Mouse (Mus musculus): ENCODE measurements around the gene AI597479. TPM values are rescaled to one million over a fixed set of nuclear protein-coding genes. Genes with fewer than 3 reads are reported as not detected.

Gene AI597479
- 25.8 and 26.5 TPM in 2 replicates for polyA plus RNA-seq (2012; rRNA removed)

- Histone ChIP-seq H3K27ac (ENCODE audit: insufficient read depth, low read length) (peak within 1 kb of the TSS; percentile 95), H3K27me3 (ENCODE audit: control insufficient read depth, insufficient read depth, low read length) (no peaks in the 10 kb centered on the region), H3K4me3 (replicated peaks; ENCODE audit: insufficient read depth, low read depth, low read length) (peak within 1 kb of the TSS; percentile 90), H3K4me1 (ENCODE audit: control insufficient read depth, insufficient read depth, low read length) (no peaks in the 10 kb centered on the region; the same call in 1 of the 2 replicates)
- peak; percentile 91 to 97 for DNase-seq
- TF ChIP-seq POLR2A (IDR thresholded peaks at IDR 0.05; ENCODE audit: borderline replicate concordance, insufficient read depth, low read length) (peak; percentile 85), CTCF (IDR thresholded peaks at IDR 0.05; ENCODE audit: borderline replicate concordance, insufficient read depth, low read depth, low read length) (no peak)
- under 1% methylated on average over 56 of the region's 57 CpGs for WGBS
These were observed at the start of gene AI597479, which contains the start of gene Tgfbrap1 for GRCm38 (mm10) chr1:43098031-43098984. AI597479 (plus strand) TSS chr1:43098710. Tgfbrap1 (minus strand) TSS chr1:43098637.

DNA sequence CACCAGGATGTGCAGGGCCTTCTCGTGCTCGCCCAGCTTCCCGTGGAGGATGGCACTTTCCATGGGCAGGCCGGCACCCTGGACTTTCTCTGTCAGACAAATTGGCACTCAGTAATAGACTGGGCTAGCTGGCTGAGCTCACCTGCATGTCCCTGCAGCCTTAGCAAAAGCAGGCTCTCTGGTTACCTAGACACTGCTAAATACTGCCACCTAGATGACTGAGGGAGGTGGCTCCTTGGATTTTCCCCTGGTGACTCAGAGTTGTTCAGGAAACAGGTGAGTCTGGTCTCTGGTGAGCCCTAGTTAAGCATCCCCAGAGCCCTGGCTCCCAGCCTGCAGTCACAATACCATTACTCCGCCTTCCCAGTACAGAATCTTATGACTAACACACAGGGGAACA lies 46.6 kb upstream of the AI597479 start:
- TF ChIP-seq CTCF (IDR thresholded peaks at IDR 0.05; ENCODE audit: borderline replicate concordance, insufficient read depth, low read depth, low read length) (no peak), POLR2A (IDR thresholded peaks at IDR 0.05; ENCODE audit: borderline replicate concordance, insufficient read depth, low read length) (no peak)
- Histone ChIP-seq H3K4me1 (ENCODE audit: control insufficient read depth, insufficient read depth, low read length) (no peaks in the 10 kb centered on the region), H3K4me3 (replicated peaks; ENCODE audit: insufficient read depth, low read depth, low read length) (no peak overlapping the region), H3K27ac (ENCODE audit: insufficient read depth, low read length) (no peak overlapping the region), H3K27me3 (ENCODE audit: control insufficient read depth, insufficient read depth, low read length) (no peaks in the 10 kb centered on the region)
- WGBS: 84% methylated on average over 5 of the region's 5 CpGs
- DNase-seq: no peak

DNA sequence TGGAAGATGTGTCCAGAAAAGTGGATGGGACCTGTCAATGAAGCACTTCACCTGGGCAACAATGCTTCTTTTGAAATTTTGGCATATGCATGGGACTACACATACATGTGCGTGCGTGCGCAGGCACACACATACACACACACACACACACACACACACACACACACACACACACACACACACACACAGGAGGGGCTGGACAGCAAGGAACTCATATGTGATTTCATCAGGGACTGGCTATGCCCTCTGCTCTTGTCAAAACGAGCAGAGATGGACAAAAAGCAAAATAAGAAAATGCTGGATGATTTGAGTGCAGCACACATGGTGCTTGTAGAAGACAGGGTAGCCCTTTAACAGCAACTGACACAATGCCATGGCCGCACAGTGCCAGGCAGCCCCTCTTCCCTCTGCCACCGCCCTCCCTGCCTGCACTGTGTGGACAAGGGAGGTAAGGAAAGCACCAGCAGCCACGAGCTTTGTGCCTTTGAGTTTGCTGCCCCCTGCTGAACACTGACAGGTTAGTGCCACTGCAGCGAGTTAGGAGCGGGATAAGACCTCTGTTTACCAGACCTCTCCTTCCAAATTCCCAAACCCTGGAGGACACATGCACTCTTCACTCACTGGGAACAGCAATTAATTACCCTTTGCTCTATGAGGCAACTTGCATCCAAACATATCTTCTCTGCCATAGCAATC lies 32.7 kb upstream of the AI597479 start:
- no peak overlapping the region for H3K27ac ChIP-seq (ENCODE audit: insufficient read depth, low read length)
- H3K4me1 ChIP-seq (ENCODE audit: control insufficient read depth, insufficient read depth, low read length): no peaks in the 10 kb centered on the region
- peak; percentile 44 to 46 for DNase-seq
- TF ChIP-seq CTCF (IDR thresholded peaks at IDR 0.05; ENCODE audit: borderline replicate concordance, insufficient read depth, low read depth, low read length) (peak; percentile 79), POLR2A (IDR thresholded peaks at IDR 0.05; ENCODE audit: borderline replicate concordance, insufficient read depth, low read length) (no peak)
- H3K4me3 ChIP-seq (replicated peaks; ENCODE audit: insufficient read depth, low read depth, low read length): no peak overlapping the region
- no peaks in the 10 kb centered on the region for H3K27me3 ChIP-seq (ENCODE audit: control insufficient read depth, insufficient read depth, low read length)
- WGBS: 48% methylated on average over 9 of the region's 9 CpGs

GRCm38 (mm10) chr1:43066573-43066972 lies 31.9 kb upstream of the AI597479 start:
- Histone ChIP-seq H3K27me3 (ENCODE audit: control insufficient read depth, insufficient read depth, low read length) (no peaks in the 10 kb centered on the region), H3K27ac (ENCODE audit: insufficient read depth, low read length) (no peak overlapping the region), H3K4me1 (ENCODE audit: control insufficient read depth, insufficient read depth, low read length) (no peaks in the 10 kb centered on the region), H3K4me3 (replicated peaks; ENCODE audit: insufficient read depth, low read depth, low read length) (no peak overlapping the region)
- no peak for DNase-seq
- WGBS: 93% methylated on average over 8 of the region's 8 CpGs
- no peak for TF ChIP-seq CTCF (IDR thresholded peaks at IDR 0.05; ENCODE audit: borderline replicate concordance, insufficient read depth, low read depth, low read length)
- no peak for TF ChIP-seq POLR2A (IDR thresholded peaks at IDR 0.05; ENCODE audit: borderline replicate concordance, insufficient read depth, low read length)

- TF ChIP-seq CTCF (IDR thresholded peaks at IDR 0.05; ENCODE audit: borderline replicate concordance, insufficient read depth, low read depth, low read length) (no peak), POLR2A (IDR thresholded peaks at IDR 0.05; ENCODE audit: borderline replicate concordance, insufficient read depth, low read length) (no peak)
- no peaks in the 10 kb centered on the region for H3K4me1 ChIP-seq (ENCODE audit: control insufficient read depth, insufficient read depth, low read length)
- DNase-seq: no peak
- H3K4me3 ChIP-seq (replicated peaks; ENCODE audit: insufficient read depth, low read depth, low read length): no peak overlapping the region
- H3K27ac ChIP-seq (ENCODE audit: insufficient read depth, low read length): no peak overlapping the region
- 90% methylated on average over 7 of the region's 7 CpGs for WGBS
- H3K27me3 ChIP-seq (ENCODE audit: control insufficient read depth, insufficient read depth, low read length): no peaks in the 10 kb centered on the region
These were observed 31.0 kb upstream of the AI597479 start for GRCm38 (mm10) chr1:43067551-43067950.

- Histone ChIP-seq H3K27ac (ENCODE audit: insufficient read depth, low read length) (no peak overlapping the region), H3K27me3 (ENCODE audit: control insufficient read depth, insufficient read depth, low read length) (no peaks in the 10 kb centered on the region), H3K4me3 (replicated peaks; ENCODE audit: insufficient read depth, low read depth, low read length) (no peak overlapping the region), H3K4me1 (ENCODE audit: control insufficient read depth, insufficient read depth, low read length) (peaks cover 13% of the 10 kb centered on the region)
- 83% methylated on average over 5 of the region's 5 CpGs for WGBS
- no peak for DNase-seq
- TF ChIP-seq CTCF (IDR thresholded peaks at IDR 0.05; ENCODE audit: borderline replicate concordance, insufficient read depth, low read depth, low read length): no peak
- TF ChIP-seq POLR2A (IDR thresholded peaks at IDR 0.05; ENCODE audit: borderline replicate concordance, insufficient read depth, low read length): no peak
These were observed 27.8 kb upstream of the AI597479 start for GRCm38 (mm10) chr1:43070726-43071125.

- no peak for DNase-seq
- no peak overlapping the region for H3K4me3 ChIP-seq (replicated peaks; ENCODE audit: insufficient read depth, low read depth, low read length)
- 66% methylated on average over 8 of the region's 8 CpGs for WGBS
- TF ChIP-seq POLR2A (IDR thresholded peaks at IDR 0.05; ENCODE audit: borderline replicate concordance, insufficient read depth, low read length) (no peak), CTCF (IDR thresholded peaks at IDR 0.05; ENCODE audit: borderline replicate concordance, insufficient read depth, low read depth, low read length) (no peak)
- H3K27ac ChIP-seq (ENCODE audit: insufficient read depth, low read length): no peak overlapping the region
- H3K27me3 ChIP-seq (ENCODE audit: control insufficient read depth, insufficient read depth, low read length): no peaks in the 10 kb centered on the region
- H3K4me1 ChIP-seq (ENCODE audit: control insufficient read depth, insufficient read depth, low read length): peaks cover 15% of the 10 kb centered on the region
These were observed 26.5 kb upstream of the AI597479 start for GRCm38 (mm10) chr1:43072028-43072427.

All from cerebellum, adult 2 months (tissue).